Mouse (Mus musculus) neural tube, embryonic 15.5 days (tissue): ENCODE measurements around the gene Mospd1. TPM values are rescaled to one million over a fixed set of nuclear protein-coding genes. Genes with fewer than 3 reads are reported as not detected.

Source experiments
- polyA plus RNA-seq: library from polyadenylated mRNA; unstranded; fragments of >200 nt; fragmentation: Nextera tagmentation; extraction: Ambion mirVana; gene quantifications from 2 replicates; pipeline ENCODE4 v1.2.1, GENCODE M21; 2015

The Mospd1 gene
- polyA plus RNA-seq, 1 experiment from 2014 or later: 38.4 TPM

Other genes starting within 250 kb of the Mospd1 start
- gene Plac1, start 130.4 kb downstream of the Mospd1 start, polyA plus RNA-seq: 0.63 and 1.1 TPM in 2 replicates
- 3.8 and 5.2 TPM in 2 replicates for gene Fam122b, start 100.7 kb downstream of the Mospd1 start, polyA plus RNA-seq
- not detected in 2 replicates for gene Fam122c, start 97.1 kb downstream of the Mospd1 start, polyA plus RNA-seq
- gene Etd, start 64.4 kb upstream of the Mospd1 start, polyA plus RNA-seq: not detected in 2 replicates
- 225 and 274 TPM in 2 replicates for gene Rtl8c, start 237.5 kb upstream of the Mospd1 start, polyA plus RNA-seq
- gene Gm14597, start 238.5 kb upstream of the Mospd1 start, polyA plus RNA-seq: 0.51 TPM in 1 of 2 replicates, not detected in the other